Mouse (Mus musculus): Measurements from ENCODE around the gene Pitx2.

The Pitx2 gene

GRCm38 (mm10) chr3:129202871-129203740, 3.4 kb downstream of the Pitx2 start:
- no peak for DNase-seq (ENCODE audit: inconsistent ontology term)

GRCm38 (mm10) chr3:129203761-129204440, 4.2 kb downstream of the Pitx2 start:
- no peak for DNase-seq (ENCODE audit: inconsistent ontology term)

GRCm38 (mm10) chr3:129204441-129205313, 5.0 kb downstream of the Pitx2 start:
- DNase-seq (ENCODE audit: inconsistent ontology term): peak; percentile 73

- DNase-seq (ENCODE audit: inconsistent ontology term): no peak
Observed at GRCm38 (mm10) chr3:129205481-129206175, 6.0 kb downstream of the Pitx2 start.

GRCm38 (mm10) chr3:129206776-129207175, 7.1 kb downstream of the Pitx2 start:
- DNase-seq (ENCODE audit: inconsistent ontology term): no peak

- DNase-seq (ENCODE audit: inconsistent ontology term): no peak
Observed at GRCm38 (mm10) chr3:129207231-129208030, 7.8 kb downstream of the Pitx2 start.

- DNase-seq (ENCODE audit: inconsistent ontology term): no peak
Observed at GRCm38 (mm10) chr3:129208031-129208380, 8.3 kb downstream of the Pitx2 start.

GRCm38 (mm10) chr3:129208421-129208820, 8.7 kb downstream of the Pitx2 start:
- DNase-seq (ENCODE audit: inconsistent ontology term): no peak

- no peak for DNase-seq (ENCODE audit: inconsistent ontology term)
Observed at GRCm38 (mm10) chr3:129209266-129209665, 9.6 kb downstream of the Pitx2 start.

- DNase-seq (ENCODE audit: inconsistent ontology term): no peak
Observed at GRCm38 (mm10) chr3:129209771-129210170, 10.1 kb downstream of the Pitx2 start.

GRCm38 (mm10) chr3:129212038-129212645, 12.5 kb downstream of the Pitx2 start:
- no peak for DNase-seq (ENCODE audit: inconsistent ontology term)

- DNase-seq (ENCODE audit: inconsistent ontology term): no peak
Observed at GRCm38 (mm10) chr3:129212807-129213206, 13.1 kb downstream of the Pitx2 start.

GRCm38 (mm10) chr3:129213633-129214145, 14.0 kb downstream of the Pitx2 start:
- peak; percentile 89 for DNase-seq (ENCODE audit: inconsistent ontology term)

GRCm38 (mm10) chr3:129214146-129214665, 14.5 kb downstream of the Pitx2 start:
- no peak for DNase-seq (ENCODE audit: inconsistent ontology term)

GRCm38 (mm10) chr3:129214666-129215161, 15.0 kb downstream of the Pitx2 start:
- no peak for DNase-seq (ENCODE audit: inconsistent ontology term)

- DNase-seq (ENCODE audit: inconsistent ontology term): no peak
Observed at GRCm38 (mm10) chr3:129215241-129215750, 15.6 kb downstream of the Pitx2 start.

GRCm38 (mm10) chr3:129215751-129216331, 16.2 kb downstream of the Pitx2 start:
- no peak for DNase-seq (ENCODE audit: inconsistent ontology term)

- no peak for DNase-seq (ENCODE audit: inconsistent ontology term)
Observed at GRCm38 (mm10) chr3:129216491-129216890, 16.8 kb downstream of the Pitx2 start.

All from Muller cell, postnatal 12 days (primary cell).